Mouse (Mus musculus) midbrain, embryonic 12.5 days (tissue): ENCODE measurements around the gene Rnf168. TPM values are rescaled to one million over a fixed set of nuclear protein-coding genes. Genes with fewer than 3 reads are reported as not detected.

Source experiments
- microRNA counts: library from miRNA; unstranded; fragments of <30 nt; microRNA quantifications from one replicate; lab custom pipeline; 2017
- microRNA-seq: library from miRNA; unstranded; fragments of <30 nt; microRNA quantifications from one replicate; pipeline ENCODE4, GENCODE M21; 2017
- polyA plus RNA-seq: library from polyadenylated mRNA; unstranded; fragments of >200 nt; fragmentation: Nextera tagmentation; extraction: Ambion mirVana; gene quantifications from 2 replicates; pipeline ENCODE4 v1.2.1, GENCODE M21; 2016

Rnf168 gene
- polyA plus RNA-seq, 1 experiment from 2014 or later: 37.4 TPM

MicroRNA genes within 50 kb of the gene (microRNA counts, 519-probe panel; counts per million panel counts)
- microRNA mmu-miR-1946a (lab: Ali Mortazavi, UCI): not detected

Small RNAs within 50 kb of the gene (microRNA-seq; reads per million reads assigned to microRNA genes)
- gene Mir1946a: not detected

Other genes with a start within 250 kb of the Rnf168 start
- 52.2 and 56.2 TPM in 2 replicates for gene Pak2, start 198.1 kb upstream of the Rnf168 start, polyA plus RNA-seq
- 133 and 137 TPM in 2 replicates for gene Pigx, start 177.7 kb upstream of the Rnf168 start, polyA plus RNA-seq
- 42.0 and 42.9 TPM in 2 replicates for gene Cep19, start 177.7 kb upstream of the Rnf168 start, polyA plus RNA-seq
- 6.9 and 9.9 TPM in 2 replicates for gene Nrros, start 111.9 kb upstream of the Rnf168 start, polyA plus RNA-seq
- gene Bex6, start 97.6 kb upstream of the Rnf168 start, polyA plus RNA-seq: not detected in 2 replicates
- gene Fbxo45, start 30.3 kb upstream of the Rnf168 start, polyA plus RNA-seq: 21.5 and 26.8 TPM in 2 replicates
- gene Wdr53, start 30.2 kb upstream of the Rnf168 start, polyA plus RNA-seq: 14.4 and 16.8 TPM in 2 replicates
- not detected in 2 replicates for gene Smco1, start 6.0 kb upstream of the Rnf168 start, polyA plus RNA-seq
- 29.1 and 35.8 TPM in 2 replicates for gene Ubxn7, start 54.8 kb downstream of the Rnf168 start, polyA plus RNA-seq
- not detected in 2 replicates for gene Tm4sf19, start 123.0 kb downstream of the Rnf168 start, polyA plus RNA-seq
- 26.2 and 28.4 TPM in 2 replicates for gene Tctex1d2, start 142.2 kb downstream of the Rnf168 start, polyA plus RNA-seq
- gene Pcyt1a, start 153.5 kb downstream of the Rnf168 start, polyA plus RNA-seq: 43.5 and 46.0 TPM in 2 replicates
- 0.18 and 0.24 TPM in 2 replicates for gene Slc51a, start 210.4 kb downstream of the Rnf168 start, polyA plus RNA-seq
- gene Zdhhc19, start 218.8 kb downstream of the Rnf168 start, polyA plus RNA-seq: not detected in 2 replicates